Mouse (Mus musculus): ENCODE data around the gene Lhfp. TPM values are rescaled to one million over a fixed set of nuclear protein-coding genes. Genes with fewer than 3 reads are reported as not detected.

Lhfp gene
- total RNA-seq, 1 experiment from 2014 or later: 0.29 TPM

- no peak for ATAC-seq (replicated peaks; ENCODE audit: insufficient number of reproducible peaks, low FRiP score, low TSS enrichment, poor library complexity, severe bottlenecking)
These were observed 98.3 kb downstream of the Lhfp start for GRCm38 (mm10) chr3:53139642-53140041.

- no peak for ATAC-seq (replicated peaks; ENCODE audit: insufficient number of reproducible peaks, low FRiP score, low TSS enrichment, poor library complexity, severe bottlenecking)
These were observed 101.2 kb downstream of the Lhfp start for GRCm38 (mm10) chr3:53142528-53142927.

- ATAC-seq (replicated peaks; ENCODE audit: insufficient number of reproducible peaks, low FRiP score, low TSS enrichment, poor library complexity, severe bottlenecking): no peak
These were observed 104.2 kb downstream of the Lhfp start for GRCm38 (mm10) chr3:53145526-53145925.

GRCm38 (mm10) chr3:53145946-53146345 lies 104.6 kb downstream of the Lhfp start:
- ATAC-seq (replicated peaks; ENCODE audit: insufficient number of reproducible peaks, low FRiP score, low TSS enrichment, poor library complexity, severe bottlenecking): no peak

GRCm38 (mm10) chr3:53147001-53147400 lies 105.7 kb downstream of the Lhfp start:
- no peak for ATAC-seq (replicated peaks; ENCODE audit: insufficient number of reproducible peaks, low FRiP score, low TSS enrichment, poor library complexity, severe bottlenecking)

- ATAC-seq (replicated peaks; ENCODE audit: insufficient number of reproducible peaks, low FRiP score, low TSS enrichment, poor library complexity, severe bottlenecking): no peak
These were observed 107.4 kb downstream of the Lhfp start for GRCm38 (mm10) chr3:53148751-53149150.

GRCm38 (mm10) chr3:53149625-53150320 lies 108.4 kb downstream of the Lhfp start:
- no peak for ATAC-seq (replicated peaks; ENCODE audit: insufficient number of reproducible peaks, low FRiP score, low TSS enrichment, poor library complexity, severe bottlenecking)

GRCm38 (mm10) chr3:53151081-53151480 lies 109.8 kb downstream of the Lhfp start:
- ATAC-seq (replicated peaks; ENCODE audit: insufficient number of reproducible peaks, low FRiP score, low TSS enrichment, poor library complexity, severe bottlenecking): no peak

GRCm38 (mm10) chr3:53151607-53152006 lies 110.3 kb downstream of the Lhfp start:
- no peak for ATAC-seq (replicated peaks; ENCODE audit: insufficient number of reproducible peaks, low FRiP score, low TSS enrichment, poor library complexity, severe bottlenecking)

GRCm38 (mm10) chr3:53161963-53162362 lies 120.6 kb downstream of the Lhfp start:
- no peak for ATAC-seq (replicated peaks; ENCODE audit: insufficient number of reproducible peaks, low FRiP score, low TSS enrichment, poor library complexity, severe bottlenecking)

GRCm38 (mm10) chr3:53165281-53165680 lies 124.0 kb downstream of the Lhfp start:
- no peak for ATAC-seq (replicated peaks; ENCODE audit: insufficient number of reproducible peaks, low FRiP score, low TSS enrichment, poor library complexity, severe bottlenecking)

- no peak for ATAC-seq (replicated peaks; ENCODE audit: insufficient number of reproducible peaks, low FRiP score, low TSS enrichment, poor library complexity, severe bottlenecking)
These were observed 124.7 kb downstream of the Lhfp start for GRCm38 (mm10) chr3:53166001-53166400.

- no peak for ATAC-seq (replicated peaks; ENCODE audit: insufficient number of reproducible peaks, low FRiP score, low TSS enrichment, poor library complexity, severe bottlenecking)
These were observed 128.2 kb downstream of the Lhfp start for GRCm38 (mm10) chr3:53169486-53169885.

GRCm38 (mm10) chr3:53173310-53174063 lies 132.2 kb downstream of the Lhfp start:
- no peak for ATAC-seq (replicated peaks; ENCODE audit: insufficient number of reproducible peaks, low FRiP score, low TSS enrichment, poor library complexity, severe bottlenecking)

GRCm38 (mm10) chr3:53179936-53180335 lies 138.6 kb downstream of the Lhfp start:
- ATAC-seq (replicated peaks; ENCODE audit: insufficient number of reproducible peaks, low FRiP score, low TSS enrichment, poor library complexity, severe bottlenecking): no peak

GRCm38 (mm10) chr3:53185439-53185838 lies 144.1 kb downstream of the Lhfp start:
- ATAC-seq (replicated peaks; ENCODE audit: insufficient number of reproducible peaks, low FRiP score, low TSS enrichment, poor library complexity, severe bottlenecking): peak; percentile 56; the same call in 1 of the 2 replicates

- no peak for ATAC-seq (replicated peaks; ENCODE audit: insufficient number of reproducible peaks, low FRiP score, low TSS enrichment, poor library complexity, severe bottlenecking)
These were observed 152.1 kb downstream of the Lhfp start for GRCm38 (mm10) chr3:53193441-53193840.

- no peak for ATAC-seq (replicated peaks; ENCODE audit: insufficient number of reproducible peaks, low FRiP score, low TSS enrichment, poor library complexity, severe bottlenecking)
These were observed 154.4 kb downstream of the Lhfp start for GRCm38 (mm10) chr3:53195666-53196107.

GRCm38 (mm10) chr3:53200175-53200574 lies 158.8 kb downstream of the Lhfp start:
- no peak for ATAC-seq (replicated peaks; ENCODE audit: insufficient number of reproducible peaks, low FRiP score, low TSS enrichment, poor library complexity, severe bottlenecking)

- no peak for ATAC-seq (replicated peaks; ENCODE audit: insufficient number of reproducible peaks, low FRiP score, low TSS enrichment, poor library complexity, severe bottlenecking)
These were observed 159.5 kb downstream of the Lhfp start for GRCm38 (mm10) chr3:53200853-53201252.

Data from monocyte, adult 5-6 weeks (primary cell).